Mouse (Mus musculus) urinary bladder, adult 18-20 months (tissue): ENCODE data around the gene Gm9936.
A peak's percentile ranks its signal among the peaks of the same experiment; 100 is the strongest.
"Not testable (repeated sequence)": the region's sequence is repeated elsewhere in the genome, so short reads cannot be mapped to it uniquely, and the experiment has no call there.

Source experiments
- DNase-seq, 2 experiments: peaks; one replicate each; pipeline ENCODE4 v3.0.0; 2022; ENCODE audit warnings: low spot score in 2 of 2, mixed read lengths in 2 of 2

The Gm9936 gene

DNA sequence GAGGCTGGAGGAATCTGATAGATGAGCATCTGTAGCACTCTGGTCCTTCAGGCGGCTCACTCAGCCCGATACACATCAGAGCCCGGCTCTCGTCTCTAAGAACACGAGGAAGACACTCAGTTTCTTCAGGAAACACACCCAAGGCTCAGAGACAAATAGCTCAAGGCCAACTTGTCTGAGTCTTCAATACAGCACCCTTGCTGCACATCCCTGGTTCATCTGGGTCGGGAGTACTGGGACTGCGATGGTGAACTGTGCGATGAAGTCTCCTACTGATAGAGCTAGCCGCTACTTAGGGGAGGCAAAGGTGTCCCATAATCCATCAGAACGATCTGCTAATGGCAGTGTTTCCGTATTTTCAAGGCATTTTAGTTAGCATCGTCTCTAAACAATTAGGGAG is at the start of gene Gm9936:
Gm9936 (minus strand) TSS at position 101 of the 400 bp plus-strand sequence.
- DNase-seq = no peak

DNA sequence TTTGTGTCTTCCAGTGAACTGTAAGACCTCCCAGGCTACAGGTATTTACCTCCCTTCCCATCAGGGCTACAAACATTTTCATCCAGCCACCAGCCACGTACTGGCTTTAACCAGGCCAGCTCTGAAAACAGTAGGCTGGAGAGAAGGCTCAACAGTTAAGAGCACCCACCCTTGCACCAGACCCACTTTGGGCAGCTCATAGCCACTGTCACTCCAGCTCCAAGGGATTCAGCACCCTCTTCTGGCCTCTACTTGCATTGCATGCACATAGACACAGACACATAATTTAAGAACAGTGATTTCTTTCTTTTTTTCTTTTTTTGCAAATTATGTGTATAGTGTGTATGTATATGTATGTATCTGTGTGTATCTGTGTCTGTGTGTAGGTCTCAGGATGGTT is 43.9 kb upstream of the Gm9936 start:
- no peak for DNase-seq

DNA sequence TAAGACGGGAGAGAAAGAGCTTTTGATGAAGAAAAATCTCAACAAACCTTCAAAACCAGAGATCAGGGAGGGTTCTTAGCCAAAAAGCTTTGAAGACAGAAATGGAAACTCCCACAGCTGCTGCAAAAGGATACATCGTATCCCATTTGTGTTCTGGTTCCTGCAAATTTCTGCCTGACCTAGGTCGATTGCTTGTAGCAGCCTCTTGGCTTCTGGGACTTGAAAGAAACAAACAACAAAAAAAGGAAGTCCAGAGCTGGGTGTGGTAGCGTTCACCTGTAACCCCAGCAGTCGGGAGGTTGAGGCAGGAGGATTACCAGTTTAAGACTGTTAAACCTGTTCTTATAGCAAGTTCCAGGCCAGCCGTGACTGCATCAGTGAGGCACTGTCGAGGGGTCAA is 40.4 kb upstream of the Gm9936 start:
- DNase-seq = no peak

DNA sequence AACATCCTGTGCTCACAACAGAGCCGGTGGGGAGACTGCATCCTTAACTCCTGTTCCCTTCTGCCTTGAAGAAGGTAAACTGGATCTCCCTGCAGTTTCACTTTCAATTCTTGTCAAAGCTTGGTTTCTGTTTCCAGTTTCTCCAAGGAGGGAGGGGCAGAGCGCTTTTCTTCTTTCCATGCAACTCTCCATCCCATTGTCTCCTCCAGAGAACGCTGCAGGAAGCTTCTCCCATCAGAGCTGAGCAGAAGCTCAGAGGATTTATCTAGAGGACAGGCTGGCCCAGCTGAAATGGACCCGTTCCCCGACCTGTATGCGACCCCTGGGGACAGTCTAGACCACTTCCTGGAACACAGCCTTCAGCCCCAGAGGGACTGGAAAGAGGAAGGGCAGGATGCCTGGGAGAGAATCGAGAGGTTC is 38.9 kb upstream of the Gm9936 start:
- DNase-seq = no peak

GRCm38 (mm10) chr5:114896688-114897373 is 38.3 kb upstream of the Gm9936 start, which contains the start of gene Oasl2:
Gene Oasl2 (plus strand): TSS chr5:114896936.
- DNase-seq = no peak

GRCm38 (mm10) chr5:114895542-114895941 is 37.1 kb upstream of the Gm9936 start:
- DNase-seq = no peak

GRCm38 (mm10) chr5:114888995-114889394 is 30.5 kb upstream of the Gm9936 start:
- no peak for DNase-seq

DNA sequence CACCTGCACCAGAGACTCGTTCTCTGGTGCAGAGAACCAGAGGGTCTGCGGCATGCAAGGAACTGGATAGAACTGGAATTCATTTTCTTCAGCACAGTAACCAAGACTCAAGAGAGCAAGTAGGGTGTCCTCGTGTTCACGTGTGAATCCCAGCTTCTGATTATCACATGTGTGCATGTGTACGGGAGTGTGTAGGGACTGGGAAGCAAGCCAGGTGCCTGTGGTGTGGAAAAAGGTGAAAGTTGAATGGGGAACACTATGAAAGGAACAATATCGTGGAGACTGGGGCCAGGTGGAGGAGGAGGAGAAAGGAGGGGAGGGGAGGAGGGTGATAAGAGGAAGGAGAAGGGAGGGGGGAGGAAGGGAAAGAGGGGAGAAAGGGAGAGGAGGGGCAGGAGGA is 28.3 kb upstream of the Gm9936 start:
- no peak for DNase-seq

- no peak for DNase-seq
These were observed 24.5 kb upstream of the Gm9936 start for GRCm38 (mm10) chr5:114883022-114883421.

GRCm38 (mm10) chr5:114882319-114882718 is 23.8 kb upstream of the Gm9936 start:
- DNase-seq = not testable (repeated sequence)

- DNase-seq = no peak
These were observed 20.9 kb upstream of the Gm9936 start for GRCm38 (mm10) chr5:114879399-114879798.

DNA sequence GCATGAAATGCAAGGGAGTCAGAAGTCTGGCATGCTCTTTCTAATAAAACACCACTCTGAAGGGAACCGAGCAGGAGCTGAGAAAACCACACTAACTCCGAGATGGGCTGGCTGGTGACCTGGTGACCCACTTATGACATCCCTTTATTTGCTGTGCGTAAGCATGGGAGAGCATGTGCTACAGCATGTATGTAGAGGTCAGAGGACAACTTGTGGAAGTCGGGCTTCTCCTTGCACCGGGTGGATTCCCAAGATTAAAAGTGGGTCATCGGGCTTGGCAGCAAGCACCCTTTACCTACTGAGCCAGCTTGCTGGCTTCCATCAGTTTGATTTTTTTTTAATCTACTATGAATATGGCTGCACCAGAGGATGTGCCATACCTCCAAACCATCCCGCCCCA is 19.0 kb upstream of the Gm9936 start:
- DNase-seq = no peak

- no peak for DNase-seq
These were observed 17.8 kb upstream of the Gm9936 start for GRCm38 (mm10) chr5:114876331-114876730.

GRCm38 (mm10) chr5:114875858-114876257 is 17.4 kb upstream of the Gm9936 start:
- no peak for DNase-seq

GRCm38 (mm10) chr5:114865279-114865678 is 6.8 kb upstream of the Gm9936 start:
- no peak for DNase-seq

DNA sequence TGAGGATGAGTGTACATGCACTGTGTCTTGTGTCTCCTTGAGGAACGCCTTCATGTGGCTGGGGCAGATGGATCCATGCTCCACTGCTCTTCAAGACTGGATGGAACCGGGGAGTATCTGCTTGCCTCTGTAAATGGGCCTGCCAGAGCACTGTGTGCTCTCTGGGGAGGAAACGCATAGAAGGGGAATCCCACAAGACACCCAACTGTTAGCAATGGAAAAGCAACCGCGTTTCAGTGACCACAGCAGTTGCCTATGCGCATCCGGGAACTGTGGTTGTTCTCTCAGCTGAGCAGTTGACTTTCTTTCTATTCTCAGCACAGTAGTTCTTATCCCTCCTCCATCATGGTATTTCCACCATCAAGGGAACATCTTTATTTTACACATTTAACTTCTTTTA is 6.3 kb upstream of the Gm9936 start:
- no peak for DNase-seq

DNA sequence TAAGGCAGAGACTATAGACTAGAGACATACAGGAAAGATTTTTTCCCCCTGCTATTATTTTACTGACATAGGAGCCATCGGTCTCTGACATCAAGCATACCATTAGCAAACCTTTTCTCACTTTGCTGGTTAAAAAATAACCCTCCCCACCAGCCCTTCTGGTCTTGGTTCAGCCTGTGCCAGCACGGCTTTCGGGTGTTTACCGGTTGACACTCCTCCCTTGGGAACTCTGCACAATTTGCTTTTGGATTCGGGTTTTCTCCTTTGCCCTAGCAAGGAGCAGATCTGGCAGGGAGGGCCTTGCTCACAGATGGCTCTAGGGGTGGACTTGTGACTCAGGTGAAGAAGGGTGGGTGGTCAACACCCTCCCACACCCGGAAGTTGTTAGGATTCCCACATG is 3.2 kb upstream of the Gm9936 start:
- DNase-seq = no peak

GRCm38 (mm10) chr5:114859253-114859652 is 771 bp upstream of the Gm9936 start:
- DNase-seq = peak; percentile 54 to 68

DNA sequence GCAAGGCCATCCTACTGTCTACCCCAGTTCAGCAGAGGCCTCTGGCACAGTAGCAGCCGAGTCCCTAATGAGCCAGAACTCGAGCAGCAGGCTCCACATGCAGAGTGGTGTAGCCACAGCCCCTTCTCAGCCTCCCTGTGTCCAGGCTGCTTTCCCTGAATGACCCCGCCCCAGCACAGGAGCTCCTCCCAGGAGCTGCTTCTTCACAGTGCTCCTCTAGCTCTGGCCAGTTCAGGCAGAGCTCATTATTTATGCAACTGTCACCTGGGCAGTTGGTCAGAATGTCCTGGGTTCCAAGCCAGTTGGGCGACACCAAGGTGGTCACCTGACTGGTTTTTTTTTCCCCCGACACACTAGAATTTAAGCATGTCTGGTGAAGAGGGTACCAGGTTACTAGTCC is 5.1 kb downstream of the Gm9936 start, which contains the start of gene 4930519G04Rik:
4930519G04Rik (plus strand) TSS at position 301 of the 400 bp plus-strand sequence.
- DNase-seq = not testable (repeated sequence)

DNA sequence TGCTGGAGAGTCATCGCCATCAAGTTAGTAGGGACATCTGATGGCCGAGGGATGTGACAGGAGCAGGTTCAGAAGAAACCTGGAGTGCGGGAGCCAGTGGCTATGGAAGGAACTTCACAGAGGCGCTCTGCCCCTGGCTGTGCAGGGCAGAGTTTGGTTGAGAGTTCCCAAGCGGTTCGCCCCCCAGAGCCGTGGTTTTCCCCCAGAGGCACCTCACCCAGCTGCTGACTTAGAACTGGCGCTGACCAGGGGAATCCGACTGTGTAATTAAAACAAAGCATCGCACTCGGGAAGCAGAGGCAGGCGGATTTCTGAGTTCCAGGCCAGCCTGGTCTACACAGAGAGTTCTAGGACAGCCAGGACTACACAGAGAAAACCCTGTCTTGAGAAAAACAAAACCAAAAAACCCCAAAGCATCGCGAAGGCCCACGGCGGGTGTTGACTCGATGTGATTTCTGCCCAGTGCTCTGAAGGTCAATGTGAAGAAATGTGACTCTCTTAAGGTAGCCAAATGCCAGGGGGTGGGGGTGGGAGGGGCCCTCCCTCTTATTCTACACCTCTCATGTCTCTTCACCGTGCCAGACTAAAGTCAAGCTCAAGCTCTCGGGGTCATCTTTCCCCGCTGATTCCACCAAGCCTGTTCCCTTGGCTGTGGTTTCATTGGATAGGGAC is 6.8 kb downstream of the Gm9936 start:
- no peak for DNase-seq

GRCm38 (mm10) chr5:114844371-114844770 is 14.1 kb downstream of the Gm9936 start:
- DNase-seq = not testable (repeated sequence)

GRCm38 (mm10) chr5:114842674-114843073 is 15.8 kb downstream of the Gm9936 start:
- DNase-seq = no peak

DNA sequence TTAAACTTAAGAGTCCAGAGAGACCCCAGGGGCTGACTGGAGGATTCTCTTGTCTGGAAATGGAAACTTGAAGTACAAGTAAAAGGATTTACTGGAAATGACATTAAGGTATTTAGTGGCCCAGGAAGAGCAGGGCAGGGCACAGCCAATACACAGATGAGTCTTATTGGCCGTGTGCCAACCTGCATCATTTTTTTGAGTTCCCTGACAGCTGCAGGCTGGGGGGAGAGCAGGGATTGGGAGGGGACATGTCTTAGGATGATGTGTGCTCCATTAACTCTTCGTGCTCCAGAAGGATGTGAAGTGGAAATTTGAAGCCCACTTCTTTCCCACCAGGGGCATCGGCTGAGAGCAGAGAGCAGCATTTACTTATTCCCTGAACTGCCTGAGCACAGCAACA is 16.3 kb downstream of the Gm9936 start:
- DNase-seq = not testable (repeated sequence)
